In genomic region chr11:106125827-106126226, GRCm38 (mm10) we compare ENCODE assay signal across 36 mouse cellular contexts. TPM values are rescaled to one million over a fixed set of nuclear protein-coding genes. Genes with fewer than 3 reads are reported as not detected.
"Had no signal": no experiment of that assay in that cellular context is flagged by ENCODE, and none has a peak within 500 bp of the region (broad histone marks: within the 10 kb centered on the region; RNA-seq: fewer than 3 reads in every experiment).

No protein-coding gene starts in this region.

- H3K4me1 ChIP-seq: hindbrain, embryonic 10.5 days; hindbrain, embryonic 13.5 days; hindbrain, embryonic 15.5 days; intestine, embryonic 15.5 days; limb, embryonic 13.5 days; limb, embryonic 15.5 days had no signal

- H3K9me3 ChIP-seq: heart, embryonic 13.5 days; heart, embryonic 15.5 days; hindbrain, embryonic 10.5 days; hindbrain, embryonic 13.5 days; hindbrain, embryonic 15.5 days; intestine, embryonic 15.5 days; limb, embryonic 13.5 days; limb, embryonic 15.5 days; liver, embryonic 12.5 days had no signal

- H3K9ac ChIP-seq: heart, embryonic 13.5 days; heart, embryonic 15.5 days; hindbrain, embryonic 13.5 days; hindbrain, embryonic 15.5 days; intestine, embryonic 15.5 days; limb, embryonic 13.5 days; limb, embryonic 15.5 days; liver, embryonic 12.5 days; liver, embryonic 14.5 days had no signal

- H3K27me3 ChIP-seq: heart, embryonic 13.5 days; heart, embryonic 15.5 days; hindbrain, embryonic 13.5 days; hindbrain, embryonic 15.5 days; intestine, embryonic 15.5 days; limb, embryonic 13.5 days; limb, embryonic 15.5 days; liver, embryonic 12.5 days had no signal

- H3K4me3 ChIP-seq: gastrocnemius, adult 2 months; heart, adult 2 months; heart, embryonic 13.5 days; heart, embryonic 15.5 days; hindbrain, embryonic 10.5 days; hindbrain, embryonic 13.5 days; hindbrain, embryonic 15.5 days; intestine, embryonic 15.5 days; limb, embryonic 13.5 days; limb, embryonic 15.5 days; liver, embryonic 12.5 days had no signal

- H3K27ac ChIP-seq: gastrocnemius, adult 2 months; heart, adult 2 months; heart, embryonic 13.5 days; heart, embryonic 15.5 days; hindbrain, embryonic 10.5 days; hindbrain, embryonic 13.5 days; hindbrain, embryonic 15.5 days; hindbrain, postnatal 0 days; intestine, embryonic 15.5 days; limb, embryonic 13.5 days; limb, embryonic 15.5 days; liver, embryonic 12.5 days; liver, embryonic 14.5 days had no signal

- H3K4me2 ChIP-seq: heart, embryonic 11.5 days; heart, embryonic 13.5 days; heart, embryonic 15.5 days; hindbrain, embryonic 13.5 days; hindbrain, embryonic 15.5 days; intestine, embryonic 15.5 days; limb, embryonic 13.5 days; limb, embryonic 15.5 days; liver, embryonic 12.5 days had no signal

- ATAC-seq: hindbrain, postnatal 0 days; inflammation-experienced regulatory T-cells, adult 6 months; intestine, embryonic 15.5 days; intestine, postnatal 0 days; liver, embryonic 12.5 days had no signal

- DNase-seq: gastrocnemius, adult 2 months; gastrocnemius, postnatal 10 days; gastrocnemius, postnatal 25 days; heart, adult 2 months; heart, postnatal 4 days; kidney, adult 18-20 months; kidney, adult 8-10 months; kidney, postnatal 14 days; kidney, postnatal 36 days; layer of hippocampus, adult 9-11 months; layer of hippocampus, postnatal 36 days; left cerebral cortex, postnatal 4 days had no signal

RNA-seq across cellular contexts. Expression of gene Gm10840, which starts 34.8 kb away (rescaled TPM):
- total RNA-seq: gastrocnemius, adult 2 months; gastrocnemius, postnatal 10 days; gastrocnemius, postnatal 25 days; gastrocnemius, postnatal 4 days; granulocyte monocyte progenitor cell, adult 5-6 weeks; heart, adult 2 months; heart, postnatal 25 days; heart, postnatal 4 days; hindbrain, postnatal 0 days; layer of hippocampus, postnatal 14 days; left cerebral cortex, postnatal 25 days; left cerebral cortex, postnatal 4 days; liver, adult 2 months had no signal
- polyA plus RNA-seq: heart, adult 2 months; heart, embryonic 11.5 days; heart, embryonic 13.5 days; heart, embryonic 15.5 days; heart, postnatal 0 days; hindbrain, embryonic 13.5 days; hindbrain, postnatal 0 days; inflammation-experienced regulatory T-cells, adult 6 months; intestine, embryonic 15.5 days; intestine, postnatal 0 days; kidney, embryonic 14.5 days; kidney, embryonic 16.5 days; large intestine, adult 2 months; limb, embryonic 13.5 days; liver, adult 2 months; liver, embryonic 12.5 days; liver, embryonic 14.5 days had no signal
